Mouse (Mus musculus) left cerebral cortex, adult 9 months (tissue): Measurements from ENCODE around the gene Tnpo1.
"Not testable (repeated sequence)": the region's sequence is repeated elsewhere in the genome, so short reads cannot be mapped to it uniquely, and the experiment has no call there.

Experiments used
- DNase-seq, 2 experiments: peaks; one replicate each; pipeline ENCODE4 v3.0.0; 2022; ENCODE audit warnings: low spot score in 2 of 2

Gene Tnpo1

GRCm38 (mm10) chr13:98819094-98819493 is 107.1 kb downstream of the Tnpo1 start:
- DNase-seq, result no peak

- DNase-seq, result no peak
Measured at GRCm38 (mm10) chr13:98818205-98818604, 108.0 kb downstream of the Tnpo1 start.

DNA sequence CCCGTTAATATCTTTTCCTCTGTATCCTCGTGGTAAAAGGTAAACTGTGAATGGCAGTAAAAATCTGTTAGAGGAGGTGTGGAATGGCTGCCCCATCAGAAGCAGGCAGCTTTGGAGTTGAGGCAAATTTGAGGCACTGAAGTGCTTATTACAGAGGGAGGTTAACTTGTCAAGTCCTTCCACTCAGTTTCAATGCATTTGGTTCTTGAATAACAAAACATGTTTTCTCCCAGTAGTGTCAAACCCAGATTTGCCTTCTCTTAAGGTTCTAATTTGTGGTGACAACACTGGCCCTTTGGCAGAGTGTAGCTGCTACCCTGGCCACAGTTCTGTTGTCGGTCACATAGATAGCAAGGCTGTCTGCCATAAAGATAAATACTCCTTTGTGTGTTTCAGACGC is 108.4 kb downstream of the Tnpo1 start:
- DNase-seq, result no peak

- not testable (repeated sequence) for DNase-seq
Measured at GRCm38 (mm10) chr13:98816981-98817660, 109.1 kb downstream of the Tnpo1 start.

DNA sequence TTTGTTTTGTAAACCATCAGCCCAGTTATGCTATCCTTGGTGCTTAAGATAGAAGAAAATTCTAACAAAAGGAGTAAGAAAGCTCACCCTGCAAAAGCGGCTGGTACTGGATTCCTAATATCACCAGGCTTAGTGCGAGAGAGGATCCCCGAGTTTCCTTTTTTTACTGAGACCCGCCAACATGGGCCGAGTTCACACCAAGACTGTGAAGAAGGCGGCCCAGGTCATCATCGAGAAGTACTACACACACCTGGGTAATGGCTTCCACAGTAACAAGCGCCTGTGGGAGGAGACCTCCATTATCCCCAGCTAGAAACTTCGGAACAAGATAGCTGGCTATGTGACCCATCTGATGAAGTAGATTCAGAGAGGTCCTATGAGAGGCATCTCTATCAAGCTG is 109.6 kb downstream of the Tnpo1 start:
- no peak for DNase-seq

GRCm38 (mm10) chr13:98815147-98815785 is 110.9 kb downstream of the Tnpo1 start, which contains the start of gene Fcho2:
Fcho2 (minus strand) TSS chr13:98815449.
- DNase-seq, result peak; percentile 91 to 96

GRCm38 (mm10) chr13:98814275-98815040 is 111.7 kb downstream of the Tnpo1 start:
- peak in 1 of 2 experiments; percentile 35 for DNase-seq

DNA sequence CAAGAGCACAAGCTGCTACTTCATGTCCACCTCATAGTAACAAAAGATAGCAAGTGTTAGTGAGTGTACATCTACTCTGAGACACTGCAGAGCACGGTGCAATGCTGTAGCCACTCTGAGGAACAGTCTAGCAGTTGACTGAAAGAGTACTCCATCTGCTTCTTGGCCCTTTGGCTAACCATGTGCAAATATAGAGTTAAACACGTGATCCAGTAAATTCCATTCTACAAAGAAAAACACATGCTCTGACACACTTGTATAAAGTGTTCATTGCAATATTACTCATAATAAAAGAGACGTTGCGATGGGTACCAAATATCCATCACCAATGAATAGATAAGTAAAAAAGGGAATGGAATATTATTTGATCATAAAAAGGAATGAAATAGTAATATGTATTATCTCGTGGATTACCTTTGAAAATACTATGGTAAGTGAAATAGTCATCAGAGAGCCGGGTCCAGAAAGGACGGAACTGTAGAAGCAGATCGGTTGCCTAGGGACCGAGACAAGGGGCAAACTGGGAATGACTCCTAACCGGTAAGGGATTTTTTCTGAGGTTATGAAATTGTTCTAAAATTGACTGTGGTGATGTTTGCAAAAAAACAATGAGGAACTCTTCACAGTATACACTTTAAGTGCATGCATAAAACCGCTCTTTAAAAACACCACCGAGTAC is 112.4 kb downstream of the Tnpo1 start:
- no peak for DNase-seq

GRCm38 (mm10) chr13:98813167-98813566 is 113.0 kb downstream of the Tnpo1 start:
- DNase-seq, result no peak

- DNase-seq, result no peak
Measured at GRCm38 (mm10) chr13:98812285-98812684, 113.9 kb downstream of the Tnpo1 start.

- no peak for DNase-seq
Measured at GRCm38 (mm10) chr13:98810143-98810542, 116.0 kb downstream of the Tnpo1 start.

DNA sequence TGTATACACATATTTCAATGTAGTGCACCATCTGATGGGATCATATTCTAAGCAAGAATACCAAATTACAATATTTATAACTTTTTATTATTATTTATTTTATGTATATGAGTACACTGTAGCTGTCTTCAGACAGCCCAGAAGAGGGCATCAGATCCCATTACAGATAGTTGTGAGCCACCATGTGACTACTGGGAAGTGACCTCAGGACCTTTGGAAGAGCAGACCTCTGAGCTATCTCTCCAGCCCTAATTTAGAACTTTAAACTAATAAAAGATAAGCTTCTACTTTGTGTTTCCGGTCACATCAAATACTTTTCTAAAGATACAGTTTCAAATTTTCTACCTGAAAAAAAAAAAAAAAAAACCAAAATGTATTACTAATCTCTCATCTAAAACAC is 117.1 kb downstream of the Tnpo1 start:
- DNase-seq, result no peak

GRCm38 (mm10) chr13:98804480-98804879 is 121.7 kb downstream of the Tnpo1 start:
- no peak for DNase-seq

DNA sequence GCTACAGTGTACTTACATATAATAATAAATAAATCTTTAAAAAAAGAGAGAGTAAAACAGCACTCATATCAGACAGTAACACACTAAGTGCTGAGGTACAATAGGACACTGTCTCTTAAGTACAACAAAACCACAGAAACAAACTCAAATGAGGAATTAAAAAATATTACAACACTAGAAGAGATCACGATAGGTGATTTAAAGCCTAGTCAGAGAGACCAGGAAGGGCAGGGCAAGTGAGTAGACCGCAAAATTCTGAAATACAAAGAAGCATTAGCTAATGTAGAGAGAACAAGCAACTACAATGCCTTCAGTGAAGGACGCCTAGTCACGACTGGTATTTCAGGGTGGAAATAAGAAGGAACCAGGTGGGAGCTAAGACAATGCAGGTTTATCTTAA is 122.5 kb downstream of the Tnpo1 start:
- no peak for DNase-seq

DNA sequence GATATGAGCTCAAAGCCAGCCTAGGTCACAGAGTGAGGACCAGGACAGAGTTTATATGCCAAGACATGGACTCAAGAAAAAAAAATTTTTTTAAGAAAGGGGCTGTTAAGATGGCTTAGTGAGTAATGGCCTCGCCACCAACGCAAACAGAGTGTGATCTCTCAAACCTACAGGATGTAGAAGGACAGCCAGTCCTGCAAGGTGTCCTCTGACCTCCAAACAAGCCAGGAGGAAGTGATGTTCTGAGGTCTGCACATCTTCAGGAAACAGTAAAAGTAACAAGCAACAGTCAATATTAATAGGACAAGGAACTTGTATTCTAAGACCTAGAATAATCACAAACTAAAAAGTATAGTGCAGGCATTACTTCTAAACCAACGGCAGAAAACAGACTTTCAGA is 123.2 kb downstream of the Tnpo1 start:
- DNase-seq, result no peak

DNA sequence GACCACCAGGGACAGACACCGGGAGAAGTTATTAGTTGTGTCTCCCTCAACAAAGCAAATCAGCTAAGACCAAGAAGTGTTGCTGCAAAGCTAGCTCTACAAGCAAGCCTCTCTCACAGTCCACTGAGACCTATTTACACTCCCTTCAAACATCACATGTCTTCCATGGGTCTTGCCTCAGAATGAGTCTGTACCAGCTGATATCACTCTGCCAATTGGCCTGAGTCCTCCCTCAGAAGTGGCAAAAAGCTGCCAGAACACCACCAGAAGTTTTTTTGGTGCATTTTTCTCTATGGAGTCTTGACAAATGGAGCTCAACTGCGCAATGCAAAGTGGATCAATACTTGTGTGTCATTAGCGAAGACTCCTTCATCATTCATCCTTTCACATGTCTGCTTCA is 130.7 kb downstream of the Tnpo1 start:
- DNase-seq, result no peak

GRCm38 (mm10) chr13:98792864-98793263 is 133.3 kb downstream of the Tnpo1 start:
- no peak for DNase-seq

DNA sequence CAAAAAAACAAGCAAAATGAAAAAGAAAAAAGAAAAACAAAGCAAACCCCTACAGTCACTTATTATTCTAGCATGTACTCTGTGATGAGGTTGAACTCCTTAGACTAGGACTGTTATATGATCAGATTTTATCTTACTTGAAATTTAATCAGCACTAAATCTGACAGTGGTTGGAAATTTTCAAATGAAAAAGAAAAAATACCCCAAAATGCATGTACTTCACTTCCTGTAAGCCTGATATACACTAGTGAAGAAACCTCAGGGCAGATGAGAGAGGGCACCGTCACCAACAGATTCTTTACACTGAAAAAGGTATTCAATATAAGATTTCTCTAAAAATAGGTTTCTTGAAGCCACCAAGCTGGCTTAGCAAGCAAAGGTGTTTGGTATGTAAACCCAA is 134.5 kb downstream of the Tnpo1 start:
- no peak for DNase-seq
